Mouse (Mus musculus) heart, postnatal 0 days (tissue): ENCODE results near the gene Pgbd5.

Experiments used
- CTCF ChIP-seq: IDR thresholded peaks from 2 replicates; pipeline ENCODE4 v1.5.1; 2016; ENCODE audit warnings: antibody characterized with exemption, control low read depth, low read depth
- EP300 ChIP-seq: IDR thresholded peaks from 2 replicates; pipeline ENCODE4 v1.6.1; 2016; ENCODE audit warnings: antibody characterized with exemption, low read depth

DNA sequence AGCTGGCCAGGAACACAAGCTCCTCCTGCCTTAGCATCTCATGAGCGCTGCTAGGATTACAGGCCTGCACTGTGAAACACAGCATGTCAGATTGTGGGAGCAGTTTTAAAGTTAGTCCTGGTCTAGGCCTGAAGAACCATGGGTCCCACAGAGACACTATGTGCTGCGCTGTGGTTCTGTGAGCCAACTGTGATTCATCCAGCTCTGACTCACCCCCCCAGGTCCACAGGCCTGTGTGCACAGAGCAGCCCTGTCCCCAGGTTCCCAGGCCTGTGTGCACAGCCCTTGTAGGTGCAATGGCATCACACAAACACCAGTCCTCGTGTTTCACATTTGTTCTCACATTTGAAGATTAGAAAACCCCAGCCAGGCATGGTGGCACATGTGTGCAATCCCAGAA lies 108.4 kb downstream of the Pgbd5 start:
- TF ChIP-seq CTCF (no peak), EP300 (no peak)
